Comparison of ENCODE assay signal across 28 mouse cellular contexts in the genomic region with DNA sequence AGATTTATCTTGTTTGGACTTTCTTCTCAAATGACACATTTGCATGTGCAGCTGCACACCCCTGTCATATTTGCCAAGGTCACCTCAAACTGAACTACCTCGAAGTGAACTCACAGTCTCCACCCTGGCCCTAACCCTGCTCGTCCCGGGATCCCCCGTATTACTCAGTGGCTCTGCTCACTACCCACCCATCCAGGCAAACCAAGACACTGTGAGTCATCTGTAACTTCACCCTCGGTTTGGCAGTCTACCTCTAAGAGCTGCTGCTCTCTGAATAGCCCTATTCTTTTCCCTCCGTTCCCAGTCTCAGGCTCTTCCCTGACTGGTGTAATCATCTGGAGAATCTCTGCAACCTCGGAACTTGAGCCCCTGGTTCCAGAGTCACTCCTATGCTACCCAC. TPM values are rescaled to one million over a fixed set of nuclear protein-coding genes. Genes with fewer than 3 reads are reported as not detected.
DNase-seq lines count a peak whose midpoint lies in the region; ATAC-seq and TF ChIP-seq lines count a peak whose summit lies in the region.
"Had no signal": no experiment of that assay in that cellular context is flagged by ENCODE, and none has a peak within 500 bp of the region (broad histone marks: within the 10 kb centered on the region; RNA-seq: fewer than 3 reads in every experiment).

No protein-coding gene starts in this region.

- H3K9me3 ChIP-seq in intestine, embryonic 16.5 days (ENCODE audit: control insufficient read depth, low read length): no peaks in the 10 kb centered on the region
- no peaks in the 10 kb centered on the region for H3K9me3 ChIP-seq in intestine, embryonic 15.5 days
- H3K9me3 ChIP-seq in CH12.LX (replicated peaks; ENCODE audit: low read length): no peaks in the 10 kb centered on the region
- H3K9me3 ChIP-seq in midbrain, embryonic 13.5 days: no peaks in the 10 kb centered on the region
- H3K9me3 ChIP-seq: embryonic facial prominence, embryonic 13.5 days; hindbrain, embryonic 12.5 days; liver, embryonic 15.5 days; lung, embryonic 15.5 days; midbrain, embryonic 10.5 days; neural tube, embryonic 12.5 days had no signal

- H3K79me2 ChIP-seq in CH12.LX (replicated peaks; ENCODE audit: control insufficient read depth, extremely low read depth, insufficient read depth, poor library complexity, severe bottlenecking): no peaks in the 10 kb centered on the region

- H3K27me3 ChIP-seq in intestine, embryonic 16.5 days (replicated peaks; ENCODE audit: control insufficient read depth, insufficient read depth, low read length): no peaks in the 10 kb centered on the region
- H3K27me3 ChIP-seq in intestine, embryonic 15.5 days (replicated peaks): no peaks in the 10 kb centered on the region
- no peaks in the 10 kb centered on the region for H3K27me3 ChIP-seq in CH12.LX (replicated peaks)
- 0 out of 2 replicates have a peak, but pooled peaks cover 4% of the 10 kb centered on the region for H3K27me3 ChIP-seq in midbrain, embryonic 13.5 days
- H3K27me3 ChIP-seq: hindbrain, embryonic 12.5 days; liver, embryonic 15.5 days; lung, embryonic 15.5 days; neural tube, embryonic 12.5 days had no signal

- H3K4me3 ChIP-seq in intestine, embryonic 16.5 days (ENCODE audit: low read length): no peak overlapping the region
- H3K4me3 ChIP-seq in intestine, embryonic 15.5 days (replicated peaks): no peak overlapping the region
- H3K4me3 ChIP-seq in CH12.LX (replicated peaks in 1 of 3; ENCODE audit: low read depth in 2 of 3, low read length in 2 of 3, poor library complexity in 1 of 3): no peak overlapping the region
- no peak overlapping the region for H3K4me3 ChIP-seq in midbrain, embryonic 13.5 days (replicated peaks)
- H3K4me3 ChIP-seq: embryonic facial prominence, embryonic 13.5 days; hindbrain, embryonic 12.5 days; liver, embryonic 15.5 days; lung, embryonic 15.5 days; midbrain, embryonic 10.5 days; neural tube, embryonic 12.5 days had no signal

- dilution Hi-C loops in CH12.LX (cut with MboI; ENCODE audit: extremely low pct_ligation_motif_present, extremely low pct_unique_long_range_greater_than_20kb, low sequenced_read_pairs): no loop called here

- H3K4me1 ChIP-seq in intestine, embryonic 16.5 days (ENCODE audit: control insufficient read depth, insufficient read depth, low read length): peaks cover 8% of the 10 kb centered on the region; the same call in 1 of the 2 replicates
- 0 out of 2 replicates have a peak, but pooled peaks cover 5% of the 10 kb centered on the region for H3K4me1 ChIP-seq in intestine, embryonic 15.5 days (replicated peaks)
- H3K4me1 ChIP-seq in CH12.LX (ENCODE audit: control insufficient read depth in 1 of 2, insufficient read depth in 2 of 2): peaks cover 13 to 62% of the 10 kb centered on the region in 2 experiments
- H3K4me1 ChIP-seq in midbrain, embryonic 13.5 days (replicated peaks): 0 out of 2 replicates have a peak, but pooled peaks cover 9% of the 10 kb centered on the region
- H3K4me1 ChIP-seq: embryonic facial prominence, embryonic 13.5 days; neural tube, embryonic 12.5 days had no signal

- DNase-seq in CH12.LX (ENCODE audit: extremely low read depth): peak; percentile 49
- peak; percentile 85 for DNase-seq in fibroblast of lung, adult 2 months (ENCODE audit: low read depth)
- no peak for DNase-seq in layer of hippocampus, postnatal 10 days (ENCODE audit: low spot score in 2 of 2)
- DNase-seq in thymus, postnatal 14 days: no peak
- DNase-seq: adrenal gland, postnatal 14 days; cerebellum, adult 11-12 months; cerebellum, postnatal 10 days; gastrocnemius, postnatal 14 days; heart, postnatal 36 days; kidney, adult 11 months; liver; thymus, postnatal 25 days had no signal

- H3K27ac ChIP-seq in intestine, embryonic 16.5 days (ENCODE audit: low read length): no peak overlapping the region
- H3K27ac ChIP-seq in intestine, embryonic 15.5 days: no peak overlapping the region
- no peak overlapping the region for H3K27ac ChIP-seq in CH12.LX (ENCODE audit: insufficient read depth, low read depth)
- no peak overlapping the region for H3K27ac ChIP-seq in midbrain, embryonic 13.5 days
- H3K27ac ChIP-seq: embryonic facial prominence, embryonic 13.5 days; hindbrain, embryonic 12.5 days; hindbrain, postnatal 0 days; liver, embryonic 15.5 days; lung, embryonic 15.5 days; midbrain, embryonic 10.5 days; neural tube, embryonic 12.5 days had no signal

- ATAC-seq in intestine, embryonic 16.5 days: 0 out of 2 replicates have a peak, but pooled peaks have one; percentile 43
- no peak for ATAC-seq in intestine, embryonic 15.5 days
- ATAC-seq in midbrain, embryonic 13.5 days: no peak
- ATAC-seq: forebrain, embryonic 16.5 days; hindbrain, postnatal 0 days; midbrain, embryonic 16.5 days had no signal

- H3K36me3 ChIP-seq in intestine, embryonic 16.5 days (ENCODE audit: control insufficient read depth, insufficient read depth, low read length): no peaks in the 10 kb centered on the region
- H3K36me3 ChIP-seq in intestine, embryonic 15.5 days: no peaks in the 10 kb centered on the region
- H3K36me3 ChIP-seq in CH12.LX (replicated peaks in 1 of 2; ENCODE audit: control insufficient read depth in 1 of 2, insufficient read depth in 1 of 2, low read length in 1 of 2): no peaks in the 10 kb centered on the region
- H3K36me3 ChIP-seq in midbrain, embryonic 13.5 days: no peaks in the 10 kb centered on the region
- H3K36me3 ChIP-seq: embryonic facial prominence, embryonic 13.5 days; hindbrain, embryonic 12.5 days; liver, embryonic 15.5 days; lung, embryonic 15.5 days; midbrain, embryonic 10.5 days; neural tube, embryonic 12.5 days had no signal

- no peak for TF ChIP-seq CTCF in CH12.LX (conservative IDR thresholded peaks at IDR 0.05 in 1 of 2, IDR thresholded peaks at IDR 0.05 in 1 of 2; ENCODE audit: low read depth in 2 of 2, low read length in 2 of 2)

- in situ Hi-C loops in CH12.LX (cut with MboI; ENCODE audit: low pct_ligation_motif_present, low pct_unique_long_range_greater_than_20kb, low sequenced_read_pairs): no loop called here

- TF ChIP-seq EP300 in CH12.LX (IDR thresholded peaks at IDR 0.05; ENCODE audit: low read length): no peak; the same call in 1 of the 2 replicates

- no peak for TF ChIP-seq POLR2A in CH12.LX (IDR thresholded peaks at IDR 0.05; ENCODE audit: low read depth, low read length)

- TF ChIP-seq RAD21 in CH12.LX (IDR thresholded peaks at IDR 0.05; ENCODE audit: low read depth, low read length): no peak

- H3K4me2 ChIP-seq in intestine, embryonic 16.5 days (ENCODE audit: low read depth, low read length): no peak overlapping the region
- H3K4me2 ChIP-seq in intestine, embryonic 15.5 days (replicated peaks): no peak overlapping the region
- H3K4me2 ChIP-seq in CH12.LX (ENCODE audit: insufficient read depth, low read depth, poor library complexity, severe bottlenecking): 0 out of 2 replicates have a peak overlapping the region, but pooled peaks have one; percentile 7
- no peak overlapping the region for H3K4me2 ChIP-seq in midbrain, embryonic 13.5 days (replicated peaks)
- H3K4me2 ChIP-seq: embryonic facial prominence, embryonic 13.5 days; hindbrain, embryonic 12.5 days; liver, embryonic 15.5 days; lung, embryonic 15.5 days; neural tube, embryonic 12.5 days had no signal

- 57% methylated on average over 7 of the region's 7 CpGs for WGBS in intestine, embryonic 16.5 days
- 48% methylated on average over 7 of the region's 7 CpGs for WGBS in intestine, embryonic 15.5 days
- 77% methylated on average over 7 of the region's 7 CpGs for WGBS in midbrain, embryonic 13.5 days

- no peak overlapping the region for H3K9ac ChIP-seq in intestine, embryonic 16.5 days (ENCODE audit: low read depth, low read length)
- H3K9ac ChIP-seq in intestine, embryonic 15.5 days: no peak overlapping the region
- no peak overlapping the region for H3K9ac ChIP-seq in CH12.LX (ENCODE audit: insufficient read depth, low read depth)
- H3K9ac ChIP-seq in midbrain, embryonic 13.5 days (replicated peaks): no peak overlapping the region
- H3K9ac ChIP-seq: embryonic facial prominence, embryonic 13.5 days; hindbrain, embryonic 12.5 days; liver, embryonic 15.5 days; lung, embryonic 15.5 days; neural tube, embryonic 12.5 days had no signal

TF ChIP-seq in CH12.LX, 34 proteins besides CTCF, POLR2A, EP300 and RAD21:
- TF ChIP-seq ZC3H11A (IDR thresholded peaks at IDR 0.05; ENCODE audit: low read depth, low read length) (no peak), SMC3 (IDR thresholded peaks at IDR 0.05; ENCODE audit: low read depth, low read length) (no peak), MAX (IDR thresholded peaks at IDR 0.05; ENCODE audit: low read length) (no peak), CHD2 (IDR thresholded peaks at IDR 0.05; ENCODE audit: low read length) (no peak), BHLHE40 (IDR thresholded peaks at IDR 0.05; ENCODE audit: low read depth, low read length) (no peak; the same call in 1 of the 2 replicates), USF1 (IDR thresholded peaks at IDR 0.05; ENCODE audit: low read depth, low read length) (no peak), ETS1 (conservative IDR thresholded peaks at IDR 0.05; ENCODE audit: low read depth, low read length) (peak; percentile 50; the same call in 1 of the 2 replicates), GABPA (IDR thresholded peaks at IDR 0.05; ENCODE audit: insufficient replicate concordance, low read depth, low read length) (no peak)

RNA-seq across cellular contexts. Expression of gene Plet1, which starts 17.7 kb away (rescaled TPM):
- polyA plus RNA-seq in intestine, embryonic 16.5 days (2015; fragmentation: Nextera tagmentation; extraction: Ambion mirVana): 1.2 and 1.3 TPM in 2 replicates
- 1.7 and 2.0 TPM in 2 replicates for polyA plus RNA-seq in intestine, embryonic 15.5 days (2015; fragmentation: Nextera tagmentation; extraction: Ambion mirVana)
- total RNA-seq in CH12.LX (2012; rRNA removed) (0.08 TPM in 1 of 2 replicates, not detected in the other), CH12.LX (2014; rRNA removed) (not detected in 2 replicates)
- polyA plus RNA-seq in CH12.LX (2012; ENCODE audit: insufficient read length, low read depth): 0.19 TPM in 1 of 2 replicates, not detected in the other
- under 1 TPM in 1 of 2 experiments, not detected in 1; 0.27 TPM for total RNA-seq in layer of hippocampus, postnatal 10 days (2021)
- polyA plus RNA-seq in midbrain, embryonic 13.5 days (2015; fragmentation: Nextera tagmentation; extraction: Ambion mirVana): 0.43 and 0.58 TPM in 2 replicates
- total RNA-seq: common myeloid progenitor, adult 5-6 weeks; gastrocnemius, postnatal 14 days; left cerebral cortex, adult 18-20 months; left cerebral cortex, postnatal 14 days had no signal
- polyA plus RNA-seq: forebrain, embryonic 11.5 days had no signal

RNA-seq across cellular contexts. Expression of gene Pts, which starts 51.9 kb away (rescaled TPM):
- 106 and 107 TPM in 2 replicates for polyA plus RNA-seq in intestine, embryonic 16.5 days (2015; fragmentation: Nextera tagmentation; extraction: Ambion mirVana)
- 93.9 and 94.1 TPM in 2 replicates for polyA plus RNA-seq in intestine, embryonic 15.5 days (2015; fragmentation: Nextera tagmentation; extraction: Ambion mirVana)
- total RNA-seq in CH12.LX (2012; rRNA removed): 35.3 and 37.9 TPM in 2 replicates
- 89.4 and 91.8 TPM in 2 replicates for total RNA-seq in CH12.LX (2014; rRNA removed)
- polyA plus RNA-seq in CH12.LX (2012; ENCODE audit: insufficient read length, low read depth): 35.4 and 37.7 TPM in 2 replicates
- 10 to 100 TPM; 38.2 to 42.9 TPM for total RNA-seq in layer of hippocampus, postnatal 10 days (2021)
- 115 and 123 TPM in 2 replicates for polyA plus RNA-seq in midbrain, embryonic 13.5 days (2015; fragmentation: Nextera tagmentation; extraction: Ambion mirVana)

Comparison
In these comparisons a context has a peak if more than half of its experiments do, and no peak if none do; other contexts are left out.
1. DNase-seq: peak in CH12.LX (single experiment) and fibroblast of lung, adult 2 months (single experiment); none in layer of hippocampus, postnatal 10 days (0 of 2) and thymus, postnatal 14 days (single experiment).